Mouse (Mus musculus): ENCODE measurements around the gene Tvp23b. TPM values are rescaled to one million over a fixed set of nuclear protein-coding genes. Genes with fewer than 3 reads are reported as not detected.
A peak's percentile ranks its signal among the peaks of the same experiment; 100 is the strongest.

Tvp23b gene
- polyA plus RNA-seq, 1 experiment from 2014 or later, result 43.7 TPM

- no peak for ATAC-seq (ENCODE audit: insufficient number of reproducible peaks, low FRiP score, low TSS enrichment, low read depth)
- Histone ChIP-seq H3K4me1 (ENCODE audit: control insufficient read depth, insufficient read depth, low read length) (no peaks in the 10 kb centered on the region), H3K36me3 (ENCODE audit: control insufficient read depth, insufficient read depth, low read length) (no peaks in the 10 kb centered on the region), H3K4me3 (ENCODE audit: low read depth, low read length) (no peak overlapping the region), H3K9ac (ENCODE audit: low read length) (no peak overlapping the region), H3K27ac (replicated peaks; ENCODE audit: low read depth, low read length) (no peak overlapping the region), H3K4me2 (ENCODE audit: low read depth, severe bottlenecking) (no peak overlapping the region), H3K9me3 (ENCODE audit: control insufficient read depth, low read length) (no peaks in the 10 kb centered on the region), H3K27me3 (ENCODE audit: control insufficient read depth, insufficient read depth, low read length) (no peaks in the 10 kb centered on the region)
- no peak for DNase-seq (ENCODE audit: low spot score)
- WGBS, result 71% methylated on average over 3 of the region's 3 CpGs
Measured at GRCm38 (mm10) chr11:62909720-62910306, 30.6 kb downstream of the Tvp23b start.

GRCm38 (mm10) chr11:62911362-62911761 lies 32.1 kb downstream of the Tvp23b start:
- Histone ChIP-seq H3K27me3 (ENCODE audit: control insufficient read depth, insufficient read depth, low read length) (no peaks in the 10 kb centered on the region), H3K4me3 (ENCODE audit: low read depth, low read length) (no peak overlapping the region), H3K4me1 (ENCODE audit: control insufficient read depth, insufficient read depth, low read length) (no peaks in the 10 kb centered on the region), H3K9ac (ENCODE audit: low read length) (no peak overlapping the region), H3K9me3 (ENCODE audit: control insufficient read depth, low read length) (no peaks in the 10 kb centered on the region), H3K27ac (replicated peaks; ENCODE audit: low read depth, low read length) (no peak overlapping the region), H3K36me3 (ENCODE audit: control insufficient read depth, insufficient read depth, low read length) (no peaks in the 10 kb centered on the region), H3K4me2 (ENCODE audit: low read depth, severe bottlenecking) (no peak overlapping the region)
- 80% methylated on average over 8 of the region's 8 CpGs for WGBS
- no peak for ATAC-seq (ENCODE audit: insufficient number of reproducible peaks, low FRiP score, low TSS enrichment, low read depth)
- DNase-seq (ENCODE audit: low spot score), result no peak

GRCm38 (mm10) chr11:62913141-62913540 lies 33.9 kb downstream of the Tvp23b start:
- no peak overlapping the region for H3K9ac ChIP-seq (ENCODE audit: low read length)
- no peak overlapping the region for H3K4me3 ChIP-seq (ENCODE audit: low read depth, low read length)
- 91% methylated on average over 2 of the region's 2 CpGs for WGBS

GRCm38 (mm10) chr11:62914532-62914931 lies 35.3 kb downstream of the Tvp23b start:
- ATAC-seq (ENCODE audit: insufficient number of reproducible peaks, low FRiP score, low TSS enrichment, low read depth), result no peak
- Histone ChIP-seq H3K36me3 (ENCODE audit: control insufficient read depth, insufficient read depth, low read length) (no peaks in the 10 kb centered on the region), H3K4me3 (ENCODE audit: low read depth, low read length) (no peak overlapping the region), H3K27me3 (ENCODE audit: control insufficient read depth, insufficient read depth, low read length) (no peaks in the 10 kb centered on the region), H3K27ac (replicated peaks; ENCODE audit: low read depth, low read length) (no peak overlapping the region), H3K4me2 (ENCODE audit: low read depth, severe bottlenecking) (no peak overlapping the region), H3K9me3 (ENCODE audit: control insufficient read depth, low read length) (no peaks in the 10 kb centered on the region), H3K9ac (ENCODE audit: low read length) (no peak overlapping the region), H3K4me1 (ENCODE audit: control insufficient read depth, insufficient read depth, low read length) (no peaks in the 10 kb centered on the region)
- no peak for DNase-seq (ENCODE audit: low spot score)
- WGBS, result 55% methylated on average over 6 of the region's 6 CpGs

More at GRCm38 (mm10) chr11:62913141-62913540, 33.9 kb downstream of the Tvp23b start:
- DNase-seq (ENCODE audit: low spot score) (no peak), ATAC-seq (ENCODE audit: insufficient number of reproducible peaks, low FRiP score, low TSS enrichment, low read depth) (no peak)
- no peaks in the 10 kb centered on the region for H3K9me3 ChIP-seq (ENCODE audit: control insufficient read depth, low read length)
- no peaks in the 10 kb centered on the region for H3K27me3 ChIP-seq (ENCODE audit: control insufficient read depth, insufficient read depth, low read length)
- H3K27ac ChIP-seq (replicated peaks; ENCODE audit: low read depth, low read length), result no peak overlapping the region
- H3K4me1 ChIP-seq (ENCODE audit: control insufficient read depth, insufficient read depth, low read length), result no peaks in the 10 kb centered on the region
- no peak overlapping the region for H3K4me2 ChIP-seq (ENCODE audit: low read depth, severe bottlenecking)
- no peaks in the 10 kb centered on the region for H3K36me3 ChIP-seq (ENCODE audit: control insufficient read depth, insufficient read depth, low read length)

- ATAC-seq (ENCODE audit: insufficient number of reproducible peaks, low FRiP score, low TSS enrichment, low read depth) (no peak), DNase-seq (ENCODE audit: low spot score) (no peak)
- H3K36me3 ChIP-seq (ENCODE audit: control insufficient read depth, insufficient read depth, low read length), result no peaks in the 10 kb centered on the region
- H3K4me2 ChIP-seq (ENCODE audit: low read depth, severe bottlenecking), result no peak overlapping the region
- WGBS, result 84% methylated on average over 2 of the region's 2 CpGs
- peaks cover 4% of the 10 kb centered on the region; the same call in 1 of the 2 replicates for H3K4me1 ChIP-seq (ENCODE audit: control insufficient read depth, insufficient read depth, low read length)
- no peak overlapping the region for H3K9ac ChIP-seq (ENCODE audit: low read length)
- no peak overlapping the region for H3K4me3 ChIP-seq (ENCODE audit: low read depth, low read length)
- no peaks in the 10 kb centered on the region for H3K9me3 ChIP-seq (ENCODE audit: control insufficient read depth, low read length)
- H3K27me3 ChIP-seq (ENCODE audit: control insufficient read depth, insufficient read depth, low read length), result no peaks in the 10 kb centered on the region
- H3K27ac ChIP-seq (replicated peaks; ENCODE audit: low read depth, low read length), result no peak overlapping the region
Measured at GRCm38 (mm10) chr11:62915486-62915885, 36.2 kb downstream of the Tvp23b start.

GRCm38 (mm10) chr11:62916765-62917164 lies 37.5 kb downstream of the Tvp23b start:
- Histone ChIP-seq H3K4me3 (ENCODE audit: low read depth, low read length) (no peak overlapping the region), H3K36me3 (ENCODE audit: control insufficient read depth, insufficient read depth, low read length) (no peaks in the 10 kb centered on the region)
- 16% methylated on average over 2 of the region's 2 CpGs for WGBS

GRCm38 (mm10) chr11:62919946-62920742 lies 40.9 kb downstream of the Tvp23b start:
- H3K27me3 ChIP-seq (ENCODE audit: control insufficient read depth, insufficient read depth, low read length), result no peaks in the 10 kb centered on the region
- H3K4me2 ChIP-seq (ENCODE audit: low read depth, severe bottlenecking), result no peak overlapping the region
- H3K9me3 ChIP-seq (ENCODE audit: control insufficient read depth, low read length), result no peaks in the 10 kb centered on the region
- no peak overlapping the region for H3K9ac ChIP-seq (ENCODE audit: low read length)
- 0 out of 2 replicates have a peak overlapping the region, but pooled peaks have one; percentile 49 for H3K27ac ChIP-seq (replicated peaks; ENCODE audit: low read depth, low read length)
- H3K36me3 ChIP-seq (ENCODE audit: control insufficient read depth, insufficient read depth, low read length), result no peaks in the 10 kb centered on the region
- no peak overlapping the region for H3K4me3 ChIP-seq (ENCODE audit: low read depth, low read length)
- ATAC-seq (ENCODE audit: insufficient number of reproducible peaks, low FRiP score, low TSS enrichment, low read depth) (no peak), DNase-seq (ENCODE audit: low spot score) (no peak)
- H3K4me1 ChIP-seq (ENCODE audit: control insufficient read depth, insufficient read depth, low read length), result peaks cover 6% of the 10 kb centered on the region; the same call in 1 of the 2 replicates
- WGBS, result 80% methylated on average over 6 of the region's 6 CpGs

More at GRCm38 (mm10) chr11:62916765-62917164, 37.5 kb downstream of the Tvp23b start:
- no peak overlapping the region for H3K27ac ChIP-seq (replicated peaks; ENCODE audit: low read depth, low read length)
- H3K9ac ChIP-seq (ENCODE audit: low read length), result no peak overlapping the region
- no peaks in the 10 kb centered on the region for H3K9me3 ChIP-seq (ENCODE audit: control insufficient read depth, low read length)
- no peaks in the 10 kb centered on the region for H3K27me3 ChIP-seq (ENCODE audit: control insufficient read depth, insufficient read depth, low read length)
- DNase-seq (ENCODE audit: low spot score) (no peak), ATAC-seq (ENCODE audit: insufficient number of reproducible peaks, low FRiP score, low TSS enrichment, low read depth) (no peak)
- no peak overlapping the region for H3K4me2 ChIP-seq (ENCODE audit: low read depth, severe bottlenecking)
- peaks cover 6% of the 10 kb centered on the region; the same call in 1 of the 2 replicates for H3K4me1 ChIP-seq (ENCODE audit: control insufficient read depth, insufficient read depth, low read length)

- Histone ChIP-seq H3K9me3 (ENCODE audit: control insufficient read depth, low read length) (no peaks in the 10 kb centered on the region), H3K36me3 (ENCODE audit: control insufficient read depth, insufficient read depth, low read length) (no peaks in the 10 kb centered on the region), H3K4me2 (ENCODE audit: low read depth, severe bottlenecking) (no peak overlapping the region; the same call in 1 of the 2 replicates), H3K27ac (replicated peaks; ENCODE audit: low read depth, low read length) (no peak overlapping the region), H3K27me3 (ENCODE audit: control insufficient read depth, insufficient read depth, low read length) (no peaks in the 10 kb centered on the region), H3K4me1 (ENCODE audit: control insufficient read depth, insufficient read depth, low read length) (peaks cover 6% of the 10 kb centered on the region; the same call in 1 of the 2 replicates), H3K9ac (ENCODE audit: low read length) (no peak overlapping the region), H3K4me3 (ENCODE audit: low read depth, low read length) (0 out of 2 replicates have a peak overlapping the region, but pooled peaks have one; percentile 19)
- no peak for DNase-seq (ENCODE audit: low spot score)
- ATAC-seq (ENCODE audit: insufficient number of reproducible peaks, low FRiP score, low TSS enrichment, low read depth), result no peak
- WGBS, result 8% methylated on average over 6 of the region's 6 CpGs
Measured at GRCm38 (mm10) chr11:62920743-62921050, 41.4 kb downstream of the Tvp23b start.
